Mouse (Mus musculus) neural tube, embryonic 12.5 days (tissue): Measurements from ENCODE around the gene Apof. TPM values are rescaled to one million over a fixed set of nuclear protein-coding genes. Genes with fewer than 3 reads are reported as not detected.
A peak's percentile ranks its signal among the peaks of the same experiment; 100 is the strongest.
"Not testable (repeated sequence)": the region's sequence is repeated elsewhere in the genome, so short reads cannot be mapped to it uniquely, and the experiment has no call there.

ENCODE experiments used
- ATAC-seq: fragments of 200-750 bp; cut with Nextera tagmentation; 2 replicates; pipeline ENCODE4 v1.8.0; 2017; ENCODE audit warnings: low read depth, mild to moderate bottlenecking, moderate TSS enrichment, moderate library complexity; ENCODE audit not compliant: low FRiP score
- H3K27ac ChIP-seq: fragments of 300-500 bp; sonication (generic); 2 replicates; pipeline ENCODE4 v1.5.1; 2016
- H3K27me3 ChIP-seq: fragments of 300-500 bp; sonication (generic); replicated peaks from 2 replicates; pipeline ENCODE4 v1.6.1; 2016; ENCODE audit warnings: mild to moderate bottlenecking
- H3K36me3 ChIP-seq: fragments of 300-500 bp; sonication (generic); 2 replicates; pipeline ENCODE4 v1.6.1; 2016; ENCODE audit warnings: mild to moderate bottlenecking
- H3K4me1 ChIP-seq: fragments of 300-500 bp; sonication (generic); 2 replicates; pipeline ENCODE4 v1.6.1; 2016
- H3K4me2 ChIP-seq: fragments of 300-500 bp; sonication (generic); replicated peaks from 2 replicates; pipeline ENCODE4 v1.6.1; 2016; ENCODE audit warnings: mild to moderate bottlenecking
- H3K4me3 ChIP-seq: fragments of 300-500 bp; sonication (generic); 2 replicates; pipeline ENCODE4 v1.5.1; 2016
- H3K9ac ChIP-seq: fragments of 300-500 bp; sonication (generic); 2 replicates; pipeline ENCODE4 v1.6.1; 2016; ENCODE audit warnings: mild to moderate bottlenecking
- H3K9me3 ChIP-seq: fragments of 300-500 bp; sonication (generic); 2 replicates; pipeline ENCODE4 v1.6.1; 2016; ENCODE audit warnings: mild to moderate bottlenecking
- WGBS: fragments of 180-500 bp; shearing (Covaris S2); methylation state at CpG from one replicate; pipeline ENCODE4 v1.1.7; 2016; 5-methylcytosine and 5-hydroxymethylcytosine counted together
- polyA plus RNA-seq: library from polyadenylated mRNA; unstranded; fragments of >200 nt; fragmentation: Nextera tagmentation; extraction: Ambion mirVana; gene quantifications from 2 replicates; pipeline ENCODE4 v1.2.1, GENCODE M21; 2016

Apof gene
- polyA plus RNA-seq, 1 experiment from 2014 or later, result not detected

DNA sequence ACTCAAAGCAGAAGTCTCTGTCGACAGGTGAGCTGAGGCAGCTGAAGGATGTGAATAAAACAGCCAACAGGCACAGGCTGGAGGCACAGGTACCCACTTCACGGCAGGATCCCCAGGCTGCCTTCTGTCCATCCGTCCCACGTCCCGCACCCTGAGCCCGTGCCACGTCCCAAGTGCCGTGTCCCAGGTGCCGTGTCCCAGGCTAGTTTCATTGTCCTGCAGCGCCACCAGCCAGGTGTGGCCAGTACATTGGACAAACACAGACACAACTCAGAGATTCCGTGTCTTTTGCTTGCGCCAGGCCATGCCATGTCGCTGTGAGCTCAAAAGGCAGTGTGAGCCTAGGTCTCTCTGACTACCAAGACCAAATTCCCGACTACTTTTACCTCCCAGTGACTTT, 13.2 kb downstream of the Apof start:
- peaks cover 82% of the 10 kb centered on the region for H3K36me3 ChIP-seq

DNA sequence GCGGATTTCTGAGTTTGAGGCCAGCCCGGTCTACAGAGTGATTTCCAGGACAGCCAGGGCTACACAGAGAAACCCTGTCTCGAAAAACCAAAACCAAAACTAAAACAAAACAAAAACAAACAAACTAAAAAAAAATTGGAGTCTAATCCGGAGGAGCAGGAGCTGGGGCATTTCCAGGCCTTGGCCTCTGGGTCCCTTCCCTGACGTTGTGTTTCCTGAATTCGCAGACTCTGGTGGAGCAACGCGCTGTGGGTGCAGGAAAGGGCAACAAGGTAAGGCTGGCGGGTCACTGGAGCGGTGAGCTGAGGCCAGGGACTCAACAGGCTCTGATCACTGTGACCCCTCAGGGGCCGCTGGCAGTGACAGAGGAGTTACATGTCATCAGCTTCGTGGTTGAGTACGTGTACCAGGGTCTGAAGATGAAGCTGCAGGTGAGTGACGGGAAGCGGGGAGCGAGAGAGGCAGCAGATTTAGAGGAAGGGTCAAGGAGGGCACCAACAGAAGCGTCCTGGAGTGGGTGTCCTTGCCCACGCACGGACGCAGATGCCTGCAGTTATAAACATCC, 14.5 kb downstream of the Apof start:
- Histone ChIP-seq H3K4me1 (no peaks in the 10 kb centered on the region), H3K9ac (no peak overlapping the region), H3K27me3 (no peaks in the 10 kb centered on the region), H3K9me3 (no peaks in the 10 kb centered on the region), H3K4me3 (no peak overlapping the region), H3K36me3 (peaks cover 72% of the 10 kb centered on the region), H3K4me2 (no peak overlapping the region), H3K27ac (no peak overlapping the region)
- no peak for ATAC-seq
- 95% methylated on average over 20 of the region's 20 CpGs for WGBS

More for the DNA sequence above, 13.2 kb downstream of the Apof start:
- Histone ChIP-seq H3K4me1 (no peaks in the 10 kb centered on the region), H3K9ac (no peak overlapping the region), H3K9me3 (no peaks in the 10 kb centered on the region), H3K4me2 (no peak overlapping the region), H3K27ac (no peak overlapping the region), H3K4me3 (no peak overlapping the region), H3K27me3 (no peaks in the 10 kb centered on the region)
- WGBS, result 94% methylated on average over 14 of the region's 14 CpGs
- no peak for ATAC-seq

DNA sequence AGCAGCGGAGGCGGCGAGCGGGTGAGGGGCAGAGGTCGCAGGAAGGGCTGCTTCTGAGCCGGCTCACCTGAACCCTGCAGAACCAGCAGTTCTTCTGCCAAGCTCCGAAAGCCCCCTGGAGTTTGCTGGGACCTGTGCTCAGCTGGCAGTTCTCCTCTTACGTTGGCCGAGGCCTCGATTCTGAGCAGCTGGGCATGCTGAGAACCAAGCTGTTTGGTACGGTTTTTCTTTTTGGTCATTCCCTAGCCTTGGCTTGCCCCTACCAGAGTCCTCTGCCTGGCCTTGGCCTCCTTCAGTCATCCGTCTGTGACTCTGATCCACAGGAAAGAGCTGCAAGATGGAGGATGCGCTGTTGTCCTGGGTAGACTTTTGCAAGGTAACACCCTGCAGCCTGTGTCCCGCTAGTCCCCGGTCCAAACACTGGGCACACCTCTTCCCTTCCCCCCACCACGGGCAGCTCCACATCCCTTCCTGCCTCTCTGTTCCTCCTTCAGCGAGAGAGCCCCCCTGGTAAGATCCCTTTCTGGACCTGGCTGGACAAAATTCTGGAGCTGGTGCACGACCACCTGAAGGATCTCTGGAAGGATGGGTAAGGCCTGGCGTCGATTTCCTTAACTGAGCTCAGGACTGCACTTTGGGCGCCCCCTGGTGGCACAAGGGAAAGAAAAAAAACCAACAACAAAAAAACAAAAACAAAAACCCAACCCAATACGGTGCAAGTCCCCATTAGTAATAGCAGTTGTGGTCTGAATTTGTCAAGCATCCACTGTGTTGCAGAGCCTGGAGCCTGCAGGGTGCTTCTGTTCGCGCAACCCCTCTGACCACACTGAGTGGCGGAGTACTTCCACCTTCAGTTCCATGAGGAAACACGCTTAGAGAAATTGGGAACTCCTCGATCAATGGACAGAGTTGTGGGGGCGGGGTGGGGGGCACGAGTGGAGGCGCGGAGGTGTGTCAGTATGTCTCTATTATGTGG, 15.4 kb downstream of the Apof start:
- Histone ChIP-seq H3K9ac (no peak overlapping the region), H3K4me3 (no peak overlapping the region), H3K4me1 (no peaks in the 10 kb centered on the region), H3K4me2 (no peak overlapping the region), H3K27ac (no peak overlapping the region), H3K36me3 (peaks cover 67% of the 10 kb centered on the region), H3K27me3 (no peaks in the 10 kb centered on the region), H3K9me3 (no peaks in the 10 kb centered on the region)
- ATAC-seq, result no peak
- 67% methylated on average over 31 of the region's 31 CpGs for WGBS

DNA sequence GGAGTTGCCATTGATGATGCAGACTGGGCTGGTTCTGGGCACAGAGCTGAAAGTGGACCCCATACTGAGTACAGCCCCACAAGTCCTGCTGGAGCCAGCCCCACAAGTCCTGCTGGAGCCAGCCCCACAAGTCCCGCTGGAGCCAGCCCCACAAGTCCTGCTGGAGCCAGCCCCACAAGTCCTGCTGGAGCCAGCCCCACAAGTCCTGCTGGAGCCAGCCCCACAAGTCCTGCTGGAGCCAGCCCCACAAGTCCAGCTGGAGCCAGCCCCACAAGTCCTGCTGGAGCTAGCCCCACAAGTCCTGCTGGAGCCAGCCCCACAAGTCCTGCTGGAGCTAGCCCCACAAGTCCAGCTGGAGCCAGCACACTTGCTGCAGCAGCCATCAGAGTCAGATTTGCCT, 22.1 kb downstream of the Apof start:
- not testable (repeated sequence) for H3K9me3 ChIP-seq, H3K27ac ChIP-seq, ATAC-seq, H3K9ac ChIP-seq, H3K4me3 ChIP-seq, H3K27me3 ChIP-seq, H3K4me2 ChIP-seq, H3K4me1 ChIP-seq
- H3K36me3 ChIP-seq, result peaks cover 40% of the 10 kb centered on the region
- WGBS, result 89% methylated on average over 1 of the region's 1 CpGs

DNA sequence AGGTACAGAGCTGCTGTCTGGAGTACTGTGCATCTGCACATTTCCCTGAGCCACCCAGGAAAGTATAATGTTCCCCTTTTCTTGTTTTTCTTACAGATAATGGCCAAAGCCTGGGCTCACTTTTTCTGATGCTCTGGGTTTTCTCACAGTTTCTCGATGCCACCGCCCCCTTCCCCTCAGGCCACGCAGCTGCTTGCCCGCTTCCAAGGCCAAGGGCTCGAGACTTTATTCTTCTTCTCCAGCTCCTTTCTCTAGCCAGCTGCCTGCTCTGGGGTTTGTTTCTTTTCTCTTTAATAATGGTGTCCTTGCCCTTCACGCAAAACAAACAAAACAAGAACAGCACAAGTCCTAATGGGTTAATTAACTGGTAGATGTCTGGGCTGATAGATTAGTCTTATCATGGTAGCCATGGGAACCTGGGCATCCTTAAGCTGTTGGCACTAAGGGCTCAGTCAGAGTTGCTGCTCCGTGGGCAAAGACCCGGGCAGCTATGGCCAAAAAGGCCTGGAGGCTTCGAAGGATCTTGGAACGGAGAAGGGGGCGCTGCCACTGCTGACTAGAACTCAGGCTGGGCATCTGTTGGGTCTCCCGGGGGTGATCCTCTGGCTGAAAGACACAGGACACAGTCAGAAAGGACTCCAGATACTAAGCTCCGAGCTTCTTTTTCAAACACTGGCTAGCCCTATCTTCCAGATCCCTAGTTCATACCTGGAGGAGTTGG, 28.1 kb downstream of the Apof start:
- peaks cover 9% of the 10 kb centered on the region for H3K36me3 ChIP-seq
- no peak overlapping the region for H3K9ac ChIP-seq
- 76% methylated on average over 13 of the region's 13 CpGs for WGBS
- H3K9me3 ChIP-seq, result no peaks in the 10 kb centered on the region
- no peak overlapping the region for H3K4me3 ChIP-seq
- ATAC-seq, result no peak
- H3K27me3 ChIP-seq, result no peaks in the 10 kb centered on the region
- H3K4me1 ChIP-seq, result no peaks in the 10 kb centered on the region
- H3K4me2 ChIP-seq, result no peak overlapping the region
- H3K27ac ChIP-seq, result no peak overlapping the region

DNA sequence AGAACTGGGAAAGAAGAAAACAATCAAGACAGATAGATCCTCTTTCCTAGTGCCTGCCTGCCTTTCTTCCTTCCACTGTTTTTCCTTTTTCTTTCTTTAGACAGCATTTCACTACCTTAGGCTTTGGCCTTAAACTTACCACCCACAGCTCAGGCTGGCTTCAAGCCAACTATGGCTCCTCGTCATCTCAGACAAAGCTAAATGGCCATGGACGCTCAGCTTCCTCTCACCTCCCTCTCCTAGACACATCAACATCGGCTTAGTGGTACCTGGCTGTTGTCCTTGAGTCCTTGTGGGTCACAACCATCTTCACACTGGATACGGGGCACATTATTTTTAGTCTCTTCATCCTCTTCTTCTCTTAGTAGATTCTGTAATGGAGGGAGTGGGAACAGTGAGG, 28.8 kb downstream of the Apof start:
- no peaks in the 10 kb centered on the region for H3K27me3 ChIP-seq
- H3K9me3 ChIP-seq, result no peaks in the 10 kb centered on the region
- no peak overlapping the region for H3K4me2 ChIP-seq
- 77% methylated on average over 4 of the region's 4 CpGs for WGBS
- no peak overlapping the region for H3K4me3 ChIP-seq
- H3K9ac ChIP-seq, result no peak overlapping the region
- no peak for ATAC-seq
- H3K4me1 ChIP-seq, result peaks cover 1% of the 10 kb centered on the region
- peaks cover 3% of the 10 kb centered on the region for H3K36me3 ChIP-seq
- no peak overlapping the region for H3K27ac ChIP-seq

DNA sequence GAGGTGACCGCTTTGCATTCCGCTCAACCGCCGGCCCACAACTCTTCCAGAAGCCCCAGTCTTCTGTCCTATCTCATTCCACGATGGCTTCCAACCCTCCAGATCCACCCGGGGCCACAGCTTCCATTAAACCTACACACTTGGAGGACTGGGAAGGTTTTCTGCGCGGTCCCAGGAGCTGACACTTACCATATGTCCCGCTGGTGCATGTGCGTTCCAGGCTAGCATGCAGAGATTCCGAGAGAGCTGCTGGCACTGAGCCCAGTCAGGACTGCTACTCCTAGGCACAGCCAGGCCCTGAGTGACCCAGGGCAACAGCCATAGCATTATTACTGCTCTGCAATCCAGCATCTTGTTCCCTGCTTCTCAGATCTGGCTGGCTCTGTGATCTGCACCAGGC, 29.2 kb downstream of the Apof start:
- 83% methylated on average over 11 of the region's 11 CpGs for WGBS
- Histone ChIP-seq H3K27me3 (no peaks in the 10 kb centered on the region), H3K36me3 (no peaks in the 10 kb centered on the region; the same call in 1 of the 2 replicates), H3K4me3 (no peak overlapping the region), H3K4me1 (peaks cover 5% of the 10 kb centered on the region), H3K9me3 (no peaks in the 10 kb centered on the region), H3K9ac (no peak overlapping the region), H3K27ac (no peak overlapping the region), H3K4me2 (no peak overlapping the region)
- ATAC-seq, result no peak

DNA sequence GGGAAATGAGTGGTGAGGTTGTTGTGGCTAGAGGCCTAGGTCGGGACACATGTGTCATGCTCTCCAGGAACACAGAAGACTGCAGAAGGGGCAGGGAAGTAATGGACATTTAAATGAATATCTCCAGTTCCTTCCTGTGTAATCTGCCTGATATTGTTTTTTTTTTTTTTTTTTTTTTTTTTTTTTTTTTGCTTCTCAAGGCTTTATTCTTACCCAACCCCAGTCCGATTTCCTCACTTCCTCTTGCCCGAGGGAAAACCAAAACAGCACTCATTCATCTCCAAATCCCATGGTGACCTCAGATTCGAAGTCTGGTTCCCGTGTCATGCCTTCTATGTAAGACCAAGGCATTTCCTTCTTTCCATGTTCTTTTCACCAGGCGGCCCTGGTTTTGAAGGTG, 29.8 kb downstream of the Apof start:
- Histone ChIP-seq H3K27ac (no peak overlapping the region), H3K9me3 (no peaks in the 10 kb centered on the region), H3K27me3 (no peaks in the 10 kb centered on the region), H3K4me1 (peaks cover 5% of the 10 kb centered on the region), H3K4me2 (no peak overlapping the region), H3K9ac (no peak overlapping the region), H3K36me3 (no peaks in the 10 kb centered on the region), H3K4me3 (no peak overlapping the region)
- WGBS, result 73% methylated on average over 6 of the region's 6 CpGs
- ATAC-seq, result no peak

DNA sequence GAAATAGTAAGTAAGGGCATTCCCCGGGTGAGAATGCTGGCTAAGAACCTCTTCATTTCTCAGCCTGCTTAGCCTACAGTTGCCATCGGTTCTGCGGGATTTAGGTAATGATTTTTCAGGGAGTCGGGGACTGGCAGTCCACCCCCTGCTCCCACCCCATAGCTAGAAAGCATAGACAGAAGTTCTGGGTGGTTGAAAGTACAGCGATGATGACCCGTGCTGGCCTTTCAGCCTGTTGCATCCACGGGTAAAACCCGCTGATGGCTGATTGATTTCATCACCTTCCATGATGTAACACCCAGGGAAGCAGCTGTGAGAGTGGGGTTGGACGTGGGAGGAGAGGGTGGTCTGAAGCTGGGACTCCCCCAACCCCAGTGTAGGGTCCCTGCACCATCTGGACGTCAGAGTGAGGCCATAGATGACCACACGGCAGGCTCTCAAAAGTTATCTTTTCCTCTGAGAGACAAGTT, 30.3 kb downstream of the Apof start, which contains the start of gene Il23a:
Il23a (minus strand) TSS at position 51 of the 470 bp plus-strand sequence.
- no peaks in the 10 kb centered on the region for H3K27me3 ChIP-seq
- no peak within 1 kb of the TSS for H3K27ac ChIP-seq
- no peak for ATAC-seq
- H3K9ac ChIP-seq, result no peak within 1 kb of the TSS
- H3K9me3 ChIP-seq, result no peaks in the 10 kb centered on the region
- no peak within 1 kb of the TSS for H3K4me2 ChIP-seq
- peaks cover 6% of the 10 kb centered on the region for H3K4me1 ChIP-seq
- 82% methylated on average over 11 of the region's 11 CpGs for WGBS
- H3K36me3 ChIP-seq, result no peaks in the 10 kb centered on the region
- no peak within 1 kb of the TSS for H3K4me3 ChIP-seq

DNA sequence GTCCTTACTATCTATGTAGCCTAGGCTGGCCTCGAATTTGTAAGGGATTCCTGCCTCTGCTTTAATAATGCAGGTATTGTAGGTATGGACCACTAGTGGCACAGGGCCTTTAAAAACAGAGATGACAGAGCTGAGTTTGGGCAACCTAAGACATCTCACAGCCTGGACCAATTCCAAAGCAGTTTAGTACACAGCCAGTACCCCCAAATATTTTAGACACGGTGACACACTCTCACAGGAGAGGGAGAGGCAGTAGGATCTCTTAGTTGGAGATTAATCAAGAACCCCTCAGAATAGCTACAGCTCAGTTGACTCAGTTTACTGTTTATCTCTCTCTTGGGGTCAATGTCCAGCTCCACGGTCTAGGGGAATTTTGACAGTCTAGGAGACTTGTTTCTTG, 33.9 kb downstream of the Apof start:
- peaks cover 4% of the 10 kb centered on the region; the same call in 1 of the 2 replicates for H3K36me3 ChIP-seq
- peak overlapping the region; percentile 75 for H3K27ac ChIP-seq
- no peaks in the 10 kb centered on the region for H3K9me3 ChIP-seq
- H3K4me2 ChIP-seq, result peak overlapping the region; percentile 79
- 45% methylated on average over 3 of the region's 3 CpGs for WGBS
- H3K9ac ChIP-seq, result peak overlapping the region; percentile 71
- peaks cover 14% of the 10 kb centered on the region for H3K4me1 ChIP-seq
- peak overlapping the region; percentile 49 for H3K4me3 ChIP-seq
- ATAC-seq, result no peak; the same call in 1 of the 2 replicates
- no peaks in the 10 kb centered on the region for H3K27me3 ChIP-seq

DNA sequence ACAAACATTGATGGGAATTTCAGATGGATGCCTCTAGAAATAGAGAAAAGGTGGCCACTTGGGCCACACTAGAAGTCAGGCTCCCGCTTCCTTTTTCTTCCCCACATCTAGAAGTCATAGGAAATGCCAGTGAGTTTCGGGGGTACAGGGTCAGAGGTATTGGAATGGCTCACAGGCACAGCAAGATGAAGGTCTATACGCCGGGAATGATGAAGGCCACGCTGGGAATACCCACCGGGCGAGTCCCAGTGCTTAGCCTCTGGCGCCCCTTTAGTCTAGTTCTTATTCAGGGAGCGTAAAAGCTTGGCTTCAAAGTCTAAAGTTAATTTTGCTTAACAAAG, 34.3 kb downstream of the Apof start:
- under 1% methylated on average over 9 of the region's 9 CpGs for WGBS
- H3K4me3 ChIP-seq, result peak overlapping the region; percentile 49
- no peaks in the 10 kb centered on the region for H3K9me3 ChIP-seq
- peak overlapping the region; percentile 75 for H3K27ac ChIP-seq
- peak overlapping the region; percentile 71 for H3K9ac ChIP-seq
- peaks cover 14% of the 10 kb centered on the region for H3K4me1 ChIP-seq
- no peaks in the 10 kb centered on the region for H3K27me3 ChIP-seq
- peak; percentile 52 for ATAC-seq
- H3K4me2 ChIP-seq, result peak overlapping the region; percentile 79
- peaks cover 4% of the 10 kb centered on the region; the same call in 1 of the 2 replicates for H3K36me3 ChIP-seq
